Mouse (Mus musculus) kidney, postnatal 0 days (tissue): ENCODE measurements around the gene Eif2ak1. TPM values are rescaled to one million over a fixed set of nuclear protein-coding genes. Genes with fewer than 3 reads are reported as not detected.

ENCODE experiments used
- ATAC-seq: fragments of 200-750 bp; cut with Nextera tagmentation; replicated peaks from 2 replicates; pipeline ENCODE4 v1.8.0; 2017; ENCODE audit warnings: low read depth, moderate number of reproducible peaks, moderate TSS enrichment, moderate library complexity; ENCODE audit not compliant: low FRiP score
- DNase-seq: peaks from one replicate; pipeline ENCODE4 v3.0.0-alpha.2; 2016; ENCODE audit warnings: low spot score
- H3K27ac ChIP-seq: fragments of 300-500 bp; sonication (generic); 2 replicates; pipeline ENCODE4 v1.5.1; 2014; ENCODE audit warnings: mild to moderate bottlenecking
- H3K27me3 ChIP-seq: fragments of 300-500 bp; sonication (generic); 2 replicates; pipeline ENCODE4 v1.6.1; 2014; ENCODE audit warnings: low read length, mixed read lengths; ENCODE audit not compliant: insufficient read depth
- H3K36me3 ChIP-seq: fragments of 300-500 bp; sonication (generic); 2 replicates; pipeline ENCODE4 v1.6.1; 2014; ENCODE audit warnings: low read length, mixed read lengths; ENCODE audit not compliant: insufficient read depth
- H3K4me1 ChIP-seq: fragments of 300-500 bp; sonication (generic); replicated peaks from 2 replicates; pipeline ENCODE4 v1.6.1; 2014; ENCODE audit warnings: antibody characterized with exemption, low read length, mixed read lengths; ENCODE audit not compliant: insufficient read depth
- H3K4me2 ChIP-seq: fragments of 300-500 bp; sonication (generic); 2 replicates; pipeline ENCODE4 v1.6.1; 2014; ENCODE audit warnings: mild to moderate bottlenecking, low read length, moderate library complexity, mixed read lengths
- H3K4me3 ChIP-seq: fragments of 300-500 bp; sonication (generic); replicated peaks from 2 replicates; pipeline ENCODE4 v1.5.1; 2014; ENCODE audit warnings: low read depth, low read length
- H3K9ac ChIP-seq: fragments of 300-500 bp; sonication (generic); 2 replicates; pipeline ENCODE4 v1.6.1; 2014; ENCODE audit warnings: low read depth, low read length
- H3K9me3 ChIP-seq: fragments of 300-500 bp; sonication (generic); replicated peaks from 2 replicates; pipeline ENCODE4 v1.6.1; 2016; ENCODE audit warnings: low read length, inconsistent platforms, mixed read lengths
- CTCF ChIP-seq: IDR thresholded peaks from 2 replicates; pipeline ENCODE4 v1.5.1; 2016; ENCODE audit warnings: antibody characterized with exemption, low read depth, mild to moderate bottlenecking, moderate library complexity
- WGBS: fragments of 180-500 bp; shearing (Covaris S2); extraction: QIAGEN DNeasy Blood & Tissue Kit; methylation state at CpG from one replicate; pipeline ENCODE4 v1.1.7; 2014; 5-methylcytosine and 5-hydroxymethylcytosine counted together
- polyA plus RNA-seq: library from polyadenylated mRNA; unstranded; fragments of >200 nt; fragmentation: Nextera tagmentation; extraction: Ambion mirVana; gene quantifications from 2 replicates; pipeline ENCODE4 v1.2.1, GENCODE M21; 2015

Eif2ak1 gene
- polyA plus RNA-seq, 1 experiment from 2014 or later = 32.4 TPM

GRCm38 (mm10) chr5:143927875-143928274 is 110.3 kb downstream of the Eif2ak1 start, which contains the start of gene Gm42421:
Gene Gm42421 (plus strand): TSS chr5:143928175.
- ATAC-seq (no peak), DNase-seq (no peak)
- no peak within 1 kb of the TSS for H3K4me2 ChIP-seq
- peaks cover 58% of the 10 kb centered on the region for H3K36me3 ChIP-seq
- H3K4me1 ChIP-seq = no peaks in the 10 kb centered on the region
- no peaks in the 10 kb centered on the region for H3K27me3 ChIP-seq
- H3K27ac ChIP-seq = no peak within 1 kb of the TSS
- no peak within 1 kb of the TSS for H3K4me3 ChIP-seq
- H3K9me3 ChIP-seq = no peaks in the 10 kb centered on the region
- no peak for TF ChIP-seq CTCF
- no peak within 1 kb of the TSS for H3K9ac ChIP-seq
- 93% methylated on average over 8 of the region's 8 CpGs for WGBS

- ATAC-seq = no peak
- TF ChIP-seq CTCF = no peak
- Histone ChIP-seq H3K9ac (no peak overlapping the region), H3K27me3 (no peaks in the 10 kb centered on the region), H3K9me3 (no peaks in the 10 kb centered on the region), H3K36me3 (peaks cover 49% of the 10 kb centered on the region), H3K4me2 (no peak overlapping the region), H3K27ac (no peak overlapping the region), H3K4me1 (no peaks in the 10 kb centered on the region), H3K4me3 (no peak overlapping the region)
- WGBS = 91% methylated on average over 4 of the region's 4 CpGs
- DNase-seq = no peak
Observed at GRCm38 (mm10) chr5:143929291-143929690, 111.7 kb downstream of the Eif2ak1 start.

- no peaks in the 10 kb centered on the region for H3K27me3 ChIP-seq
- WGBS = 96% methylated on average over 12 of the region's 12 CpGs
- H3K4me2 ChIP-seq = no peak overlapping the region
- H3K4me1 ChIP-seq = no peaks in the 10 kb centered on the region
- no peaks in the 10 kb centered on the region for H3K9me3 ChIP-seq
- H3K9ac ChIP-seq = no peak overlapping the region
- TF ChIP-seq CTCF = no peak
- peaks cover 35% of the 10 kb centered on the region for H3K36me3 ChIP-seq
- H3K4me3 ChIP-seq = no peak overlapping the region
- DNase-seq (no peak), ATAC-seq (no peak)
- H3K27ac ChIP-seq = no peak overlapping the region
Observed at GRCm38 (mm10) chr5:143930656-143931055, 113.1 kb downstream of the Eif2ak1 start.

DNA sequence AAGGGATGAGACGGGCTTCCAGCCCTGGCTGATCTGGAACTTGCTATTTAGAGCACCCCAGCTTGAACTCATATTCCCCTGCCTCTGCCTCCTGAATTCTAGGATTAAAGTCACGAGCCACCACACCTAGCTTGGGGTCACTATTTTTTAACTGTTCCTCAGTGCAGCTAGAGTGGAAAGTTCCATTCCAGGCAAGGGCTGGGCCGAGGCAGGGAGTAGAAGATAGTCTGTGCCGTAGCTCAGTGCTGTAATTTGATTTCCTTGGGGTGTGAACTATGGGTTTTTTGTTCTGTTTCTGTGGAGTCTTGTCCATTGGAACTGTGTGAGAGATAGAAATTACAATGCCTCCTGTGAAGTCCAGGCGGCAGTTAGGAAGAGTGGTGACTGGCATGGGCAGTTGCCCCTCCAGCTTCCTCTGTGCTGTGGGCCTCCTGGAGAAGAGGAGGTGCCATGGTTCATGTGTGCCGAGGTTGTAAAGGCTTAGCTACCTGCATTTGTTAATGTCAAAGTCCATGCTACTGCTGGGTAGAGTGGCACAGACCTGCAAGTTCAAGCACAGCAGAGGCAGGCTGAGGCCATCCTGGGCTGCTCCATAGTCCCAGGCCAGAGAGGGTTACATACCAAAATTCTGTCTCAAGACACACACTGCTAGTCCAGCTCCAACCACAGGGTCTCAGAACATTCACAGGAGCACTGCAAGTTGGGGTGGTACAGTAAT is 114.4 kb downstream of the Eif2ak1 start:
- no peaks in the 10 kb centered on the region for H3K9me3 ChIP-seq
- H3K9ac ChIP-seq = no peak overlapping the region
- H3K27me3 ChIP-seq = no peaks in the 10 kb centered on the region
- peaks cover 28% of the 10 kb centered on the region for H3K36me3 ChIP-seq
- TF ChIP-seq CTCF = no peak
- no peaks in the 10 kb centered on the region for H3K4me1 ChIP-seq
- no peak overlapping the region for H3K27ac ChIP-seq
- no peak overlapping the region for H3K4me3 ChIP-seq
- no peak for ATAC-seq
- DNase-seq = no peak
- 87% methylated on average over 6 of the region's 6 CpGs for WGBS
- no peak overlapping the region for H3K4me2 ChIP-seq

- DNase-seq (peak; percentile 47), ATAC-seq (no peak)
- H3K4me3 ChIP-seq = no peak within 1 kb of the TSS
- TF ChIP-seq CTCF = no peak
- H3K27ac ChIP-seq = no peak within 1 kb of the TSS
- H3K4me1 ChIP-seq = no peaks in the 10 kb centered on the region
- WGBS = 19% methylated on average over 8 of the region's 8 CpGs
- peaks cover 28% of the 10 kb centered on the region for H3K36me3 ChIP-seq
- H3K4me2 ChIP-seq = no peak within 1 kb of the TSS
- no peaks in the 10 kb centered on the region for H3K27me3 ChIP-seq
- no peak within 1 kb of the TSS for H3K9ac ChIP-seq
- no peaks in the 10 kb centered on the region for H3K9me3 ChIP-seq
Observed at GRCm38 (mm10) chr5:143932831-143933230, 115.2 kb downstream of the Eif2ak1 start, which contains the start of gene Rsph10b. Gene Rsph10b (plus strand): TSS chr5:143933035.

- DNase-seq (no peak), ATAC-seq (no peak)
- H3K36me3 ChIP-seq = peaks cover 23% of the 10 kb centered on the region
- no peaks in the 10 kb centered on the region for H3K27me3 ChIP-seq
- no peak for TF ChIP-seq CTCF
- H3K27ac ChIP-seq = no peak overlapping the region
- no peaks in the 10 kb centered on the region for H3K4me1 ChIP-seq
- WGBS = 89% methylated on average over 11 of the region's 11 CpGs
- no peaks in the 10 kb centered on the region for H3K9me3 ChIP-seq
- H3K9ac ChIP-seq = no peak overlapping the region
- no peak overlapping the region for H3K4me3 ChIP-seq
- no peak overlapping the region for H3K4me2 ChIP-seq
Observed at GRCm38 (mm10) chr5:143933414-143933813, 115.8 kb downstream of the Eif2ak1 start.
